8 mouse cellular contexts compared by ENCODE assay signal in genomic region chr2:21204912-21205830, GRCm38 (mm10). TPM values are rescaled to one million over a fixed set of nuclear protein-coding genes. Genes with fewer than 3 reads are reported as not detected.
DNase-seq lines count a peak whose midpoint lies in the region; ATAC-seq and TF ChIP-seq lines count a peak whose summit lies in the region.

TSS of gene Enkur (minus strand) at chr2:21205365.
TSS of gene Thnsl1 (plus strand) at chr2:21205724.

- peak within 1 kb of the TSS; percentile 67 for H3K4me3 ChIP-seq in cortical plate, adult 2 months (ENCODE audit: insufficient read depth, low read length)
- H3K4me3 ChIP-seq in megakaryocyte, embryonic 14.5 days (replicated peaks) = peak within 1 kb of the TSS; percentile 96

- no peak for TF ChIP-seq CTCF in cortical plate, adult 2 months (IDR thresholded peaks at IDR 0.05; ENCODE audit: extremely low read depth, insufficient read depth, low read length)

- peak; percentile 97 to 98 for DNase-seq in gastrocnemius, adult 8-10 months (ENCODE audit: low spot score in 2 of 2)
- peak; percentile 98 for DNase-seq in hindlimb bud, embryonic 11.5 days (ENCODE audit: extremely low spot score, low read depth, low spot score)
- DNase-seq in left cerebral cortex, adult 8-10 months (ENCODE audit: low spot score in 2 of 2) = peak; percentile 92 to 94
- peak; percentile 98 for DNase-seq in right cerebral cortex, postnatal 10 days (ENCODE audit: low spot score in 2 of 2)
- DNase-seq in urinary bladder, postnatal 25 days (ENCODE audit: low spot score) = peak; percentile 99

- H3K27me3 ChIP-seq in megakaryocyte, embryonic 14.5 days (replicated peaks) = no peaks in the 10 kb centered on the region

- peak; percentile 96 for TF ChIP-seq POLR2A in cortical plate, adult 2 months (IDR thresholded peaks at IDR 0.05; ENCODE audit: extremely low read depth, insufficient read depth, low read length)

- peak within 1 kb of the TSS; percentile 56; the same call in 1 of the 2 replicates for H3K27ac ChIP-seq in cortical plate, adult 2 months (ENCODE audit: insufficient read depth, low read length)

- no peaks in the 10 kb centered on the region for H3K9me3 ChIP-seq in megakaryocyte, embryonic 14.5 days

- H3K36me3 ChIP-seq in megakaryocyte, embryonic 14.5 days (replicated peaks; ENCODE audit: low read length) = peaks cover 2% of the 10 kb centered on the region

- peak; percentile 95 for ATAC-seq in activated CD4-positive, CD25-positive, alpha-beta regulatory T cell, adult 4 months

- H3K4me1 ChIP-seq in cortical plate, adult 2 months (ENCODE audit: control insufficient read depth, insufficient read depth, low read length) = peaks cover 1% of the 10 kb centered on the region; the same call in 1 of the 2 replicates
- peaks cover 50% of the 10 kb centered on the region for H3K4me1 ChIP-seq in megakaryocyte, embryonic 14.5 days

RNA-seq across cellular contexts. Expression of gene Enkur, which starts in this region (rescaled TPM):
- not detected for polyA plus RNA-seq in activated CD4-positive, CD25-positive, alpha-beta regulatory T cell, adult 4 months (2017; shearing (Covaris generic))
- 3.9 and 4.4 TPM in 2 replicates for polyA plus RNA-seq in cortical plate, adult 2 months (2012; rRNA removed)
- under 1 TPM in 2 of 4 experiments, not detected in 2; 0.25 to 0.56 TPM for total RNA-seq in gastrocnemius, adult 8-10 months (2022)
- total RNA-seq in left cerebral cortex, adult 8-10 months (2022) = 1 to 10 TPM; 3.3 to 4.9 (median 4.0) TPM
- polyA plus RNA-seq in megakaryocyte, embryonic 14.5 days (2012; ENCODE audit: insufficient read depth, low replicate concordance) = 0.32 TPM in 1 of 2 replicates, not detected in the other

RNA-seq across cellular contexts. Expression of gene Thnsl1, which starts in this region (rescaled TPM):
- polyA plus RNA-seq in activated CD4-positive, CD25-positive, alpha-beta regulatory T cell, adult 4 months (2017; shearing (Covaris generic)) = 1 to 10 TPM; 3.4 to 6.4 TPM
- polyA plus RNA-seq in cortical plate, adult 2 months (2012; rRNA removed) = 12.7 and 13.6 TPM in 2 replicates
- total RNA-seq in gastrocnemius, adult 8-10 months (2022) = 1 to 10 TPM; 2.9 to 4.4 (median 4.0) TPM
- 10 to 100 TPM; 19.1 to 24.0 (median 19.6) TPM for total RNA-seq in left cerebral cortex, adult 8-10 months (2022)
- 0.54 TPM in 1 of 2 replicates, not detected in the other for polyA plus RNA-seq in megakaryocyte, embryonic 14.5 days (2012; ENCODE audit: insufficient read depth, low replicate concordance)

Comparison
In these comparisons a context has a peak if more than half of its experiments do, and no peak if none do; other contexts are left out.
1. Peak in every context shown above with its lines: DNase-seq, ATAC-seq, H3K4me3 ChIP-seq and H3K27ac ChIP-seq.